ENCODE assay signal across 8 mouse cellular contexts in the genomic region with DNA sequence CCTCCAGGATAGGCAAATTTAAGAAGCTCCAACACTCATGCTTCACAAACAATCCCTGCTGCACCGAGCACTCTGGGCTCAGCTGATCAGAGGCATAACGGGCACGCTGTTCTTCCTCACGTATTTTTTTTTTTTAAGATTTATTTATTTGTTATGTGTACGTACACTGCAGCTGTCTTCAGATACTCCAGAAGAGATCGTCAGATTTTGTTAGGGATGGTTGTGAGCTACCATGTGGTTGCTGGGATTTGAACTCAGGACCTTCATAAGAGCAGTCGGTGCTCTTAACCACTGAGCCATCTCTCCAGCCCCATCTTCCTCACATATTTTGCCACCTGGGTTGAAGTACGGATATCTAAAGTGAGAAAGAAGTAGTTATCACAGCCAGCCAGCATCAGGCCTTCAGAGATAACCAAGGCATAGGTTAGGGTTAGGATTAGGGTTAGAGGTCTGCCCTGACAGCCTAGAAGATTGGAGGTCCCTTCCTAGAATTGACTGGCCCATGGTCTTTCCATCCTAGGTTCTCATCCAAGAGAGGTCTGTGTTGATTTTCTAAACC. TPM values are rescaled to one million over a fixed set of nuclear protein-coding genes. Genes with fewer than 3 reads are reported as not detected.
DNase-seq lines count a peak whose midpoint lies in the region; ATAC-seq lines count a peak whose summit lies in the region.

Rab26 (minus strand) TSS at position 51 of the 559 bp plus-strand sequence.

- H3K4me1 ChIP-seq in neural tube, embryonic 11.5 days (ENCODE audit: control insufficient read depth, insufficient read depth, low read length) = peaks cover 22% of the 10 kb centered on the region
- H3K4me1 ChIP-seq in limb, embryonic 11.5 days (ENCODE audit: control insufficient read depth, insufficient read depth, low read length) = peaks cover 30% of the 10 kb centered on the region
- H3K4me1 ChIP-seq in stomach, embryonic 15.5 days = peaks cover 33% of the 10 kb centered on the region

- ATAC-seq in frontal cortex, adult (ENCODE audit: low TSS enrichment) = no peak
- ATAC-seq in neural tube, embryonic 11.5 days (ENCODE audit: insufficient read depth, low FRiP score, low TSS enrichment) = no peak
- ATAC-seq in limb, embryonic 11.5 days (ENCODE audit: insufficient number of reproducible peaks, low FRiP score, low TSS enrichment, low read depth) = no peak
- ATAC-seq in stomach, embryonic 15.5 days (ENCODE audit: insufficient read depth, low FRiP score, low read depth) = no peak
- ATAC-seq in inflammation-experienced regulatory T-cells, adult 6 months = no peak

- 92% methylated on average over 8 of the region's 8 CpGs for WGBS in neural tube, embryonic 11.5 days
- WGBS in limb, embryonic 11.5 days = 88% methylated on average over 8 of the region's 8 CpGs
- WGBS in stomach, embryonic 15.5 days = 85% methylated on average over 8 of the region's 8 CpGs

- H3K4me3 ChIP-seq in neural tube, embryonic 11.5 days (ENCODE audit: low read depth, low read length) = peak within 1 kb of the TSS; percentile 16; the same call in 1 of the 2 replicates
- H3K4me3 ChIP-seq in limb, embryonic 11.5 days (ENCODE audit: low read depth, low read length) = peak within 1 kb of the TSS; percentile 17
- peak within 1 kb of the TSS; percentile 38 for H3K4me3 ChIP-seq in stomach, embryonic 15.5 days (replicated peaks)

- peak within 1 kb of the TSS; percentile 19; the same call in 1 of the 2 replicates for H3K9ac ChIP-seq in neural tube, embryonic 11.5 days (ENCODE audit: low read length)
- no peak within 1 kb of the TSS for H3K9ac ChIP-seq in limb, embryonic 11.5 days (ENCODE audit: low read length)
- peak within 1 kb of the TSS; percentile 20; the same call in 1 of the 2 replicates for H3K9ac ChIP-seq in stomach, embryonic 15.5 days

- H3K36me3 ChIP-seq in neural tube, embryonic 11.5 days (ENCODE audit: control insufficient read depth, insufficient read depth, low read length) = peaks cover 6% of the 10 kb centered on the region; the same call in 1 of the 2 replicates
- H3K36me3 ChIP-seq in limb, embryonic 11.5 days (ENCODE audit: control insufficient read depth, insufficient read depth, low read length) = peaks cover 5% of the 10 kb centered on the region; the same call in 1 of the 2 replicates
- no peaks in the 10 kb centered on the region for H3K36me3 ChIP-seq in stomach, embryonic 15.5 days

- H3K4me2 ChIP-seq in neural tube, embryonic 11.5 days (ENCODE audit: low read depth) = peak within 1 kb of the TSS; percentile 45
- H3K4me2 ChIP-seq in limb, embryonic 11.5 days (ENCODE audit: low read depth, severe bottlenecking) = peak within 1 kb of the TSS; percentile 61
- H3K4me2 ChIP-seq in stomach, embryonic 15.5 days = peak within 1 kb of the TSS; percentile 84

- no peak within 1 kb of the TSS for H3K27ac ChIP-seq in neural tube, embryonic 11.5 days (ENCODE audit: low read depth, low read length)
- H3K27ac ChIP-seq in limb, embryonic 11.5 days (replicated peaks; ENCODE audit: low read depth, low read length) = no peak within 1 kb of the TSS
- peak within 1 kb of the TSS; percentile 52; the same call in 1 of the 2 replicates for H3K27ac ChIP-seq in stomach, embryonic 15.5 days

- H3K9me3 ChIP-seq in neural tube, embryonic 11.5 days (ENCODE audit: control insufficient read depth, low read length) = no peaks in the 10 kb centered on the region
- H3K9me3 ChIP-seq in limb, embryonic 11.5 days (ENCODE audit: control insufficient read depth, low read length) = no peaks in the 10 kb centered on the region
- no peaks in the 10 kb centered on the region for H3K9me3 ChIP-seq in stomach, embryonic 15.5 days

- H3K27me3 ChIP-seq in neural tube, embryonic 11.5 days (ENCODE audit: control insufficient read depth, insufficient read depth, low read length) = no peaks in the 10 kb centered on the region
- no peaks in the 10 kb centered on the region for H3K27me3 ChIP-seq in limb, embryonic 11.5 days (ENCODE audit: control insufficient read depth, insufficient read depth, low read length)
- H3K27me3 ChIP-seq in stomach, embryonic 15.5 days (replicated peaks) = no peaks in the 10 kb centered on the region

- no peak for DNase-seq in frontal cortex, adult 2 months (ENCODE audit: extremely low spot score in 1 of 2, low spot score in 1 of 2)
- DNase-seq in neural tube, embryonic 11.5 days (ENCODE audit: low spot score) = no peak
- DNase-seq in neural tube, embryonic 10.5 days (ENCODE audit: extremely low spot score, low spot score) = no peak
- DNase-seq in limb, embryonic 11.5 days (ENCODE audit: low spot score) = no peak
- DNase-seq in adrenal gland, adult 8-10 months = no peak

RNA-seq across cellular contexts. Expression of gene Rab26, which starts in this region (rescaled TPM):
- 97.2 and 118 TPM in 2 replicates for polyA plus RNA-seq in frontal cortex, adult 2 months (2012; rRNA removed)
- polyA plus RNA-seq in neural tube, embryonic 11.5 days (2014; fragmentation: Nextera tagmentation; extraction: Ambion mirVana) = 1.2 and 1.7 TPM in 2 replicates
- 1.8 and 3.1 TPM in 2 replicates for polyA plus RNA-seq in limb, embryonic 11.5 days (2014; fragmentation: Nextera tagmentation; extraction: Ambion mirVana)
- polyA plus RNA-seq in stomach, embryonic 15.5 days (2015; fragmentation: Nextera tagmentation; extraction: Ambion mirVana) = 8.3 and 11.6 TPM in 2 replicates
- 1 to 10 TPM in 3 of 4 experiments, under 1 TPM in 1; 0.81 to 3.5 (median 2.4) TPM for total RNA-seq in adrenal gland, adult 8-10 months (2022)
- 1 to 10 TPM; 1.1 to 6.5 (median 2.0) TPM for polyA plus RNA-seq in inflammation-experienced regulatory T-cells, adult 6 months (2017; shearing (Covaris generic))
